Mouse (Mus musculus) CH12.LX (cell line): ENCODE data around the gene Tspan4.

Experiments
- CTCF ChIP-seq, 2 experiments: IDR thresholded peaks in 1 of 2; conservative IDR thresholded peaks in 1 of 2; 2 replicates each; pipeline ENCODE4 v1.5.1; 2011 to 2012; ENCODE audit warnings: low read depth in 2 of 2, low read length in 2 of 2, improper control_type of control experiment in 1 of 2, inconsistent platforms in 1 of 2, mild to moderate bottlenecking in 1 of 2, moderate library complexity in 1 of 2
- E2F4 ChIP-seq: IDR thresholded peaks from 2 replicates; pipeline ENCODE4 v1.6.1; 2011; ENCODE audit warnings: low read depth, low read length, improper control_type of control experiment; ENCODE audit not compliant: insufficient replicate concordance
- ELF1 ChIP-seq: IDR thresholded peaks from 2 replicates; pipeline ENCODE4 v1.6.1; 2014; ENCODE audit warnings: low read depth, mild to moderate bottlenecking, inconsistent platforms, low read length, improper control_type of control experiment
- EP300 ChIP-seq: IDR thresholded peaks from 2 replicates; pipeline ENCODE4 v1.6.1; 2011; ENCODE audit warnings: low read length, improper control_type of control experiment
- JUND ChIP-seq: conservative IDR thresholded peaks from 2 replicates; pipeline ENCODE4 v1.6.1; 2011; ENCODE audit warnings: low read depth, low read length, improper control_type of control experiment
- MAZ ChIP-seq: IDR thresholded peaks from 2 replicates; pipeline ENCODE4 v1.6.1; 2012; ENCODE audit warnings: low read depth, mild to moderate bottlenecking, inconsistent platforms, low read length, improper control_type of control experiment, moderate library complexity
- MXI1 ChIP-seq: IDR thresholded peaks from 2 replicates; pipeline ENCODE4 v1.6.1; 2011; ENCODE audit warnings: mild to moderate bottlenecking, low read depth, low read length, improper control_type of control experiment
- POLR2AphosphoS2 ChIP-seq: IDR thresholded peaks from 2 replicates; pipeline ENCODE4 v1.6.1; 2011; ENCODE audit warnings: low read depth, low read length, improper control_type of control experiment
- RAD21 ChIP-seq: IDR thresholded peaks from 2 replicates; pipeline ENCODE4 v1.6.1; 2011; ENCODE audit warnings: low read depth, mild to moderate bottlenecking, low read length, improper control_type of control experiment, moderate library complexity
- USF1 ChIP-seq: IDR thresholded peaks from 2 replicates; pipeline ENCODE4 v1.6.1; 2014; ENCODE audit warnings: low read depth, mild to moderate bottlenecking, inconsistent platforms, low read length, improper control_type of control experiment
- ZC3H11A ChIP-seq: IDR thresholded peaks from 2 replicates; pipeline ENCODE4 v1.6.1; 2012; ENCODE audit warnings: low read depth, mild to moderate bottlenecking, inconsistent platforms, low read length, improper control_type of control experiment
- ZNF384 ChIP-seq: IDR thresholded peaks from 2 replicates; pipeline ENCODE4 v1.6.1; 2012; ENCODE audit warnings: low read depth, low read length, improper control_type of control experiment, inconsistent platforms

DNA sequence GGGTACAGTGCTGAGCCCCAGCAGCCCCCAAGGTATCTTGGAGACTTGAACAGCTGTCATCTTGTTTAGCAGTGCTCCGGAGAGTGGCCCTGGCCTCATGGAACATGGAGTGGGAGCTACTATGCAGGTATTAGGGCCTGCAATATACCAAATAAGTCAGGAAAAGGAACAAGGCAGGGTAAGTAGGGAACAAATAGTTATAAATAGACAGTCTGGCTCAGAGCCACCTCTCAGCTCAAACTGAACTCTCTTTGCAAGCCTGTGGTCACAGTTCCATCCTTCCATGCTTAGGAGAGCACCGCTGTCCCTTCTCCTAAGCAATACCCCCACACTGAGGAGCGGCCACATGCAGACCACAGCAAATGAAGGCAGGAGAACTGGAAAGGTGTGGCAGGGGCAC, 22.6 kb downstream of the Tspan4 start:
- no peak for TF ChIP-seq MXI1
- no peak for TF ChIP-seq RAD21
- no peak for TF ChIP-seq ELF1
- TF ChIP-seq ZC3H11A, result no peak
- TF ChIP-seq POLR2AphosphoS2, result no peak
- TF ChIP-seq CTCF (conservative IDR thresholded peaks at IDR 0.05 in 1 of 2, IDR thresholded peaks at IDR 0.05 in 1 of 2; ENCODE audit: low read depth in 2 of 2, low read length in 2 of 2), result no peak
- TF ChIP-seq ZNF384, result no peak
- no peak for TF ChIP-seq MAZ
- TF ChIP-seq EP300, result no peak
- no peak for TF ChIP-seq E2F4
- TF ChIP-seq JUND, result no peak
- no peak for TF ChIP-seq USF1
